Mouse (Mus musculus) left cerebral cortex, postnatal 10 days (tissue): ENCODE results near the gene Ly6g6e. TPM values are rescaled to one million over a fixed set of nuclear protein-coding genes. Genes with fewer than 3 reads are reported as not detected.
"Not testable (repeated sequence)": the region's sequence is repeated elsewhere in the genome, so short reads cannot be mapped to it uniquely, and the experiment has no call there.

Source experiments
- DNase-seq, 2 experiments: peaks; one replicate each; pipeline ENCODE4 v3.0.0; 2021 to 2022; ENCODE audit warnings: low spot score in 2 of 2, mixed read lengths in 1 of 2; ENCODE audit errors: extremely low spot score in 1 of 2
- intact Hi-C: fragments of 180-260 bp; cut with DNase I; formaldehyde crosslinking; loops from one replicate; pipeline ENCODE4 v1.15.1; 2025
- total RNA-seq, 2 experiments: library from RNA; stranded (reverse); gene quantifications; 2 replicates each; pipeline ENCODE4 v1.2.3; 2021

Gene Ly6g6e
- total RNA-seq, 2 experiments from 2014 or later, result 1.6 to 2.3 TPM

GRCm38 (mm10) chr17:35120745-35121142, 44.0 kb downstream of the Ly6g6e start:
- no peak for DNase-seq
- intact Hi-C loops, result no loop called here

GRCm38 (mm10) chr17:35121143-35121799, 44.6 kb downstream of the Ly6g6e start, which contains the start of gene Gpank1:
TSS of gene Gpank1 (plus strand) at chr17:35121455.
- intact Hi-C loops, result no loop called here
- peak; percentile 98 to 99 for DNase-seq

- intact Hi-C loops, result no loop called here
- peak; percentile 65 to 82 for DNase-seq
Measured at GRCm38 (mm10) chr17:35121871-35122303, 45.2 kb downstream of the Ly6g6e start, which contains the start of gene Csnk2b. TSS of gene Csnk2b (minus strand) at chr17:35122053.

- DNase-seq, intact Hi-C loops: not testable (repeated sequence)
Measured at GRCm38 (mm10) chr17:35123287-35123686, 46.6 kb downstream of the Ly6g6e start.

- DNase-seq, intact Hi-C loops: not testable (repeated sequence)
Measured at GRCm38 (mm10) chr17:35124261-35124896, 47.7 kb downstream of the Ly6g6e start.

GRCm38 (mm10) chr17:35125081-35125480, 48.4 kb downstream of the Ly6g6e start:
- DNase-seq, result no peak
- intact Hi-C loops, result no loop called here

- no peak for DNase-seq
- intact Hi-C loops, result no loop called here
Measured at GRCm38 (mm10) chr17:35125578-35125977, 48.9 kb downstream of the Ly6g6e start.

- DNase-seq, result peak; percentile 46 to 88
- intact Hi-C loops, result no loop called here
Measured at GRCm38 (mm10) chr17:35126206-35126611, 49.5 kb downstream of the Ly6g6e start, which contains the start of gene D17H6S53E. TSS of gene D17H6S53E (plus strand) at chr17:35126373.

- DNase-seq, result no peak
- intact Hi-C loops, result no loop called here
Measured at GRCm38 (mm10) chr17:35127017-35127416, 50.3 kb downstream of the Ly6g6e start.

Other genes with a start within 250 kb of the Ly6g6e start
- 10 to 100 TPM; 57.4 to 69.4 TPM for gene Stk19, start 240.0 kb upstream of the Ly6g6e start, total RNA-seq
- gene Dxo, start 239.9 kb upstream of the Ly6g6e start, total RNA-seq, result 10 to 100 TPM; 31.2 to 33.1 TPM
- 10 to 100 TPM; 66.7 to 78.0 TPM for gene Skiv2l, start 226.7 kb upstream of the Ly6g6e start, total RNA-seq
- gene Nelfe, start 226.5 kb upstream of the Ly6g6e start, total RNA-seq, result 10 to 100 TPM; 28.1 to 28.4 TPM
- gene Cfb, start 214.4 kb upstream of the Ly6g6e start, total RNA-seq, result under 1 TPM; 0.51 to 0.62 TPM
- gene Zbtb12, start 197.4 kb upstream of the Ly6g6e start, total RNA-seq, result 1 to 10 TPM; 6.3 to 6.8 TPM
- not detected for gene Gm20547, start 194.9 kb upstream of the Ly6g6e start, total RNA-seq
- gene C2, start 178.6 kb upstream of the Ly6g6e start, total RNA-seq, result 1 to 10 TPM; 2.1 to 2.9 TPM
- gene Ehmt2, start 178.4 kb upstream of the Ly6g6e start, total RNA-seq, result 100 to 1,000 TPM; 174 to 181 TPM
- gene Slc44a4, start 162.4 kb upstream of the Ly6g6e start, total RNA-seq, result under 1 TPM; 0.14 to 0.30 TPM
- gene Neu1, start 145.6 kb upstream of the Ly6g6e start, total RNA-seq, result 10 to 100 TPM; 23.8 to 27.3 TPM
- 1 to 10 TPM; 1.2 to 2.0 TPM for gene Hspa1b, start 117.7 kb upstream of the Ly6g6e start, total RNA-seq
- gene Gm20481, start 107.0 kb upstream of the Ly6g6e start, total RNA-seq, result not detected
- 1 to 10 TPM; 3.0 to 5.4 TPM for gene Hspa1a, start 104.7 kb upstream of the Ly6g6e start, total RNA-seq
- under 1 TPM in 1 of 2 experiments, not detected in 1; 0.20 TPM for gene Hspa1l, start 104.2 kb upstream of the Ly6g6e start, total RNA-seq
- gene Lsm2, start 95.0 kb upstream of the Ly6g6e start, total RNA-seq, result 10 to 100 TPM; 25.4 to 27.2 TPM
- gene Vars, start 75.9 kb upstream of the Ly6g6e start, total RNA-seq, result 10 to 100 TPM; 55.1 to 56.7 TPM
- gene Vwa7, start 60.3 kb upstream of the Ly6g6e start, total RNA-seq, result under 1 TPM; 0.18 to 0.19 TPM
- gene Sapcd1, start 48.9 kb upstream of the Ly6g6e start, total RNA-seq, result 1 to 10 TPM in 1 of 2 experiments, under 1 TPM in 1; 0.83 to 1.0 TPM
- under 1 TPM; 0.81 to 0.97 TPM for gene Msh5, start 30.2 kb upstream of the Ly6g6e start, total RNA-seq
- 10 to 100 TPM; 14.3 to 15.8 TPM for gene Clic1, start 26.9 kb upstream of the Ly6g6e start, total RNA-seq
- 10 to 100 TPM; 26.3 to 31.1 TPM for gene Ddah2, start 17.9 kb upstream of the Ly6g6e start, total RNA-seq
- gene Ly6g6c, start 11.5 kb upstream of the Ly6g6e start, total RNA-seq, result not detected
- not detected for gene Mpig6b, start 10.7 kb upstream of the Ly6g6e start, total RNA-seq
- 1 to 10 TPM in 1 of 2 experiments, not detected in 1; 1.1 TPM for gene Ly6g6d, start 1.2 kb downstream of the Ly6g6e start, total RNA-seq
- gene Ly6g6f, start 8.7 kb downstream of the Ly6g6e start, total RNA-seq, result not detected
- gene Abhd16a, start 12.4 kb downstream of the Ly6g6e start, total RNA-seq, result 10 to 100 TPM; 84.4 to 91.5 TPM
- not detected for gene Ly6g5c, start 31.4 kb downstream of the Ly6g6e start, total RNA-seq
- under 1 TPM; 0.58 to 0.81 TPM for gene Ly6g5b, start 38.5 kb downstream of the Ly6g6e start, total RNA-seq
- gene Gpank1, start 44.6 kb downstream of the Ly6g6e start, total RNA-seq, result 10 to 100 TPM; 13.2 to 17.7 TPM
- 100 to 1,000 TPM; 196 to 210 TPM for gene Csnk2b, start 45.2 kb downstream of the Ly6g6e start, total RNA-seq
- gene D17H6S53E, start 49.5 kb downstream of the Ly6g6e start, total RNA-seq, result 10 to 100 TPM; 23.8 to 24.6 TPM
- under 1 TPM in 1 of 2 experiments, not detected in 1; 0.34 TPM for gene Apom, start 55.1 kb downstream of the Ly6g6e start, total RNA-seq
- 100 to 1,000 TPM; 297 to 299 TPM for gene Bag6, start 58.3 kb downstream of the Ly6g6e start, total RNA-seq
- gene Prrc2a, start 88.0 kb downstream of the Ly6g6e start, total RNA-seq, result 100 to 1,000 TPM; 261 to 270 TPM
- 10 to 100 TPM in 1 of 2 experiments, 1 to 10 TPM in 1; 8.0 to 12.5 TPM for gene Aif1, start 99.2 kb downstream of the Ly6g6e start, total RNA-seq
- 10 to 100 TPM; 13.7 to 14.9 TPM for gene Lst1, start 111.5 kb downstream of the Ly6g6e start, total RNA-seq
- 1 to 10 TPM in 1 of 2 experiments, under 1 TPM in 1; 0.77 to 1.4 TPM for gene Ltb, start 117.5 kb downstream of the Ly6g6e start, total RNA-seq
- gene Tnf, start 125.1 kb downstream of the Ly6g6e start, total RNA-seq, result under 1 TPM in 1 of 2 experiments, not detected in 1; 0.19 TPM
- gene Lta, start 128.4 kb downstream of the Ly6g6e start, total RNA-seq, result 1 to 10 TPM in 1 of 2 experiments, under 1 TPM in 1; 0.51 to 1.1 TPM
- not detected for gene Gm16181, start 143.9 kb downstream of the Ly6g6e start, total RNA-seq
- gene Atp6v1g2, start 156.8 kb downstream of the Ly6g6e start, total RNA-seq, result 100 to 1,000 TPM; 329 to 351 TPM
- gene Nfkbil1, start 158.9 kb downstream of the Ly6g6e start, total RNA-seq, result 10 to 100 TPM; 12.7 to 14.6 TPM
- gene Ddx39b, start 164.8 kb downstream of the Ly6g6e start, total RNA-seq, result 100 to 1,000 TPM; 255 to 261 TPM
- gene H2-D1, start 185.8 kb downstream of the Ly6g6e start, total RNA-seq, result 10 to 100 TPM; 18.2 to 21.5 TPM
- under 1 TPM; 0.67 to 0.81 TPM for gene H2-Q1, start 243.5 kb downstream of the Ly6g6e start, total RNA-seq